Mouse (Mus musculus) neutrophil, adult 83 days (primary cell): ENCODE results near the gene Syngr1. TPM values are rescaled to one million over a fixed set of nuclear protein-coding genes. Genes with fewer than 3 reads are reported as not detected.

ENCODE experiments used
- total RNA-seq, 2 experiments: library from RNA; stranded (reverse); gene quantifications; one replicate each; pipeline ENCODE4 v1.2.4; 2023

The Syngr1 gene
- total RNA-seq: 1 to 10 TPM; 5.1 to 8.6 TPM

GRCm38 (mm10) chr15:80091121-80091955 lies at the start of gene Syngr1, which contains the start of gene Rpl3:
TSS of gene Syngr1 (plus strand) at chr15:80091334.
TSS of gene Rpl3 (minus strand) at chr15:80091868.

GRCm38 (mm10) chr15:80132993-80133586 lies 42.0 kb downstream of the Syngr1 start, which contains the start of gene Tab1:
TSS of gene Tab1 (plus strand) at chr15:80133127.

Other genes starting within 250 kb of the Syngr1 start
- 10 to 100 TPM; 57.1 to 72.6 TPM for gene Apobec3, start 199.7 kb upstream of the Syngr1 start, total RNA-seq
- 1 to 10 TPM; 6.7 to 7.3 TPM for gene Cbx7, start 120.2 kb upstream of the Syngr1 start, total RNA-seq
- gene Pdgfb, start 76.4 kb upstream of the Syngr1 start, total RNA-seq: under 1 TPM; 0.68 to 0.75 TPM
- 100 to 1,000 TPM; 383 to 427 TPM for gene Rpl3, start 534 bp downstream of the Syngr1 start, total RNA-seq
- 10 to 100 TPM; 16.2 to 20.8 TPM for gene Tab1, start 41.8 kb downstream of the Syngr1 start, total RNA-seq
- gene Mgat3, start 82.4 kb downstream of the Syngr1 start, total RNA-seq: not detected
- gene Mief1, start 142.7 kb downstream of the Syngr1 start, total RNA-seq: 10 to 100 TPM; 22.8 to 26.5 TPM
- 10 to 100 TPM in 1 of 2 experiments, not detected in 1; 12.0 TPM for gene AC140267.1, start 144.5 kb downstream of the Syngr1 start, total RNA-seq
- gene Atf4, start 163.8 kb downstream of the Syngr1 start, total RNA-seq: 100 to 1,000 TPM; 377 to 386 TPM
- gene Rps19bp1, start 173.0 kb downstream of the Syngr1 start, total RNA-seq: 10 to 100 TPM; 11.6 to 16.1 TPM
- under 1 TPM in 1 of 2 experiments, not detected in 1; 0.07 TPM for gene Cacna1i, start 195.9 kb downstream of the Syngr1 start, total RNA-seq